Mouse (Mus musculus) gastrocnemius, adult 8-10 months (tissue): Measurements from ENCODE around the gene Cuedc2. TPM values are rescaled to one million over a fixed set of nuclear protein-coding genes. Genes with fewer than 3 reads are reported as not detected.

Source experiments
- microRNA-seq: library from miRNA; unstranded; fragments of <30 nt; microRNA quantifications from one replicate; pipeline ENCODE4 v1.2.0, GENCODE M21; 2022
- total RNA-seq, 4 experiments: library from RNA; stranded (reverse); gene quantifications; 2 replicates each; pipeline ENCODE4 v1.2.4; 2022

Gene Cuedc2
- total RNA-seq, 4 experiments from 2014 or later, result 57.5 to 66.3 (median 64.3) TPM

Small RNAs within 50 kb of the gene (microRNA-seq; reads per million reads assigned to microRNA genes)
- gene Mir146b, result not detected

Other genes with a start within 250 kb of the Cuedc2 start
- not detected for gene Elovl3, start 206.8 kb downstream of the Cuedc2 start, total RNA-seq
- 1 to 10 TPM; 1.8 to 8.3 (median 5.1) TPM for gene Pitx3, start 190.4 kb downstream of the Cuedc2 start, total RNA-seq
- gene Gbf1, start 186.2 kb downstream of the Cuedc2 start, total RNA-seq, result 10 to 100 TPM; 39.3 to 52.2 (median 46.2) TPM
- 10 to 100 TPM in 1 of 4 experiments, 1 to 10 TPM in 3; 8.7 to 10.5 (median 9.3) TPM for gene Nfkb2, start 34.4 kb downstream of the Cuedc2 start, total RNA-seq
- under 1 TPM in 2 of 4 experiments, not detected in 2; 0.15 to 0.19 TPM for gene Psd, start 11.5 kb downstream of the Cuedc2 start, total RNA-seq
- 1 to 10 TPM; 2.0 to 3.9 (median 3.0) TPM for gene Fbxl15, start 10.5 kb downstream of the Cuedc2 start, total RNA-seq
- 1 to 10 TPM; 1.1 to 2.2 (median 1.9) TPM for gene Mfsd13a, start 2.4 kb upstream of the Cuedc2 start, total RNA-seq
- gene 2310034G01Rik, start 11.6 kb upstream of the Cuedc2 start, total RNA-seq, result under 1 TPM in 3 of 4 experiments, not detected in 1; 0.27 to 0.35 (median 0.29) TPM
- 10 to 100 TPM; 56.5 to 61.5 (median 59.3) TPM for gene Actr1a, start 57.0 kb upstream of the Cuedc2 start, total RNA-seq
- gene Sufu, start 58.2 kb upstream of the Cuedc2 start, total RNA-seq, result 1 to 10 TPM; 4.5 to 5.7 (median 5.3) TPM
- 10 to 100 TPM; 22.0 to 24.0 (median 22.7) TPM for gene Trim8, start 163.0 kb upstream of the Cuedc2 start, total RNA-seq
- 10 to 100 TPM; 51.1 to 76.4 (median 62.8) TPM for gene Arl3, start 234.5 kb upstream of the Cuedc2 start, total RNA-seq
- gene Sfxn2, start 234.7 kb upstream of the Cuedc2 start, total RNA-seq, result 1 to 10 TPM; 1.6 to 3.0 (median 2.8) TPM